Mouse (Mus musculus) MEL (cell line): ENCODE results near the gene Ccdc88c. TPM values are rescaled to one million over a fixed set of nuclear protein-coding genes. Genes with fewer than 3 reads are reported as not detected.

Experiments used
- DNase-seq: peaks from one replicate; pipeline ENCODE4 v3.0.0; 2011; ENCODE audit warnings: low read depth, low spot score
- H3K27ac ChIP-seq: 2 replicates; pipeline ENCODE4 v1.5.1; 2012; ENCODE audit warnings: low read depth, mild to moderate bottlenecking, control low read depth, low read length, moderate library complexity; ENCODE audit not compliant: control insufficient read depth
- H3K27me3 ChIP-seq, 2 experiments: fragments of 150-350 bp in 1 of 2; sonication (generic) in 1 of 2; 2 replicates each; pipeline ENCODE4 v1.6.1; 2012; ENCODE audit warnings: low read length in 2 of 2, mild to moderate bottlenecking in 2 of 2, improper control_type of control experiment in 1 of 2, moderate library complexity in 1 of 2; ENCODE audit not compliant: insufficient read depth in 2 of 2, control insufficient read depth in 1 of 2
- H3K36me3 ChIP-seq, 2 experiments: 2 replicates each; pipeline ENCODE4 v1.6.1; 2012 to 2014; ENCODE audit warnings: low read length in 2 of 2, improper control_type of control experiment in 1 of 2, inconsistent platforms in 1 of 2, mild to moderate bottlenecking in 1 of 2; ENCODE audit not compliant: insufficient read depth in 2 of 2, control insufficient read depth in 1 of 2
- H3K4me1 ChIP-seq, 2 experiments: fragments of 150-350 bp in 1 of 2; sonication (generic) in 1 of 2; 2 replicates each; pipeline ENCODE4 v1.6.1; 2012; ENCODE audit warnings: low read length in 2 of 2, improper control_type of control experiment in 1 of 2, mild to moderate bottlenecking in 1 of 2; ENCODE audit not compliant: insufficient read depth in 2 of 2, control insufficient read depth in 1 of 2
- H3K4me3 ChIP-seq, 2 experiments: fragments of 150-350 bp in 1 of 2; sonication (generic) in 1 of 2; 2 replicates each; pipeline ENCODE4 v1.5.1; 2012; ENCODE audit warnings: low read depth in 2 of 2, low read length in 2 of 2, mild to moderate bottlenecking in 2 of 2, moderate library complexity in 2 of 2, control low read depth in 1 of 2, improper control_type of control experiment in 1 of 2; ENCODE audit not compliant: control insufficient read depth in 1 of 2, insufficient read depth in 1 of 2
- H3K79me2 ChIP-seq: 2 replicates; pipeline ENCODE4 v1.6.1; 2012; ENCODE audit warnings: mild to moderate bottlenecking, low read length, moderate library complexity; ENCODE audit not compliant: control insufficient read depth, poor library complexity, insufficient read depth
- H3K9ac ChIP-seq: 2 replicates; pipeline ENCODE4 v1.6.1; 2012; ENCODE audit warnings: low read depth, mild to moderate bottlenecking, control low read depth, low read length, moderate library complexity; ENCODE audit not compliant: control insufficient read depth, poor library complexity, severe bottlenecking
- H3K9me3 ChIP-seq: fragments of 150-350 bp; sonication (generic); replicated peaks from 2 replicates; pipeline ENCODE4 v1.6.1; 2012; ENCODE audit warnings: mild to moderate bottlenecking, low read length, improper control_type of control experiment, moderate library complexity; ENCODE audit not compliant: insufficient read depth
- BHLHE40 ChIP-seq: IDR thresholded peaks from 2 replicates; pipeline ENCODE4 v1.6.1; 2012; ENCODE audit warnings: low read depth, mild to moderate bottlenecking, inconsistent platforms, low read length, improper control_type of control experiment, borderline replicate concordance
- CHD2 ChIP-seq: IDR thresholded peaks from 2 replicates; pipeline ENCODE4 v1.6.1; 2011; ENCODE audit warnings: low read length, improper control_type of control experiment
- CTCF ChIP-seq, 3 experiments: IDR thresholded peaks in 2 of 3; conservative IDR thresholded peaks in 1 of 3; 2 replicates each; pipeline ENCODE4 v1.5.1; 2011 to 2012; ENCODE audit warnings: low read length in 3 of 3, low read depth in 2 of 3, mild to moderate bottlenecking in 2 of 3, improper control_type of control experiment in 1 of 3, inconsistent platforms in 1 of 3, mixed read lengths in 1 of 3, moderate library complexity in 1 of 3; ENCODE audit not compliant: control insufficient read depth in 1 of 3, insufficient read depth in 1 of 3, poor library complexity in 1 of 3, severe bottlenecking in 1 of 3
- E2F4 ChIP-seq: IDR thresholded peaks from 2 replicates; pipeline ENCODE4 v1.6.1; 2011; ENCODE audit warnings: low read depth, low read length, improper control_type of control experiment, borderline replicate concordance
- ELF1 ChIP-seq: IDR thresholded peaks from 2 replicates; pipeline ENCODE4 v1.6.1; 2014; ENCODE audit warnings: low read depth, mild to moderate bottlenecking, inconsistent platforms, low read length, improper control_type of control experiment, moderate library complexity
- GABPA ChIP-seq: IDR thresholded peaks from 2 replicates; pipeline ENCODE4 v1.6.1; 2012; ENCODE audit warnings: low read depth, mild to moderate bottlenecking, inconsistent platforms, low read length, improper control_type of control experiment, moderate library complexity
- GATA1 ChIP-seq: IDR thresholded peaks from 2 replicates; pipeline ENCODE4 v1.6.1; 2011; ENCODE audit warnings: low read depth, low read length, improper control_type of control experiment
- JUND ChIP-seq: IDR thresholded peaks from 2 replicates; pipeline ENCODE4 v1.6.1; 2011; ENCODE audit warnings: low read depth, mild to moderate bottlenecking, improper control_type of control experiment, low read length
- KAT2A ChIP-seq: conservative IDR thresholded peaks from 2 replicates; pipeline ENCODE4 v1.6.1; 2012; ENCODE audit warnings: low read depth, low read length, improper control_type of control experiment, inconsistent platforms
- MAFK ChIP-seq: IDR thresholded peaks from 2 replicates; pipeline ENCODE4 v1.6.1; 2011; ENCODE audit warnings: low read depth, mild to moderate bottlenecking, low read length, improper control_type of control experiment, borderline replicate concordance
- MAX ChIP-seq: IDR thresholded peaks from 2 replicates; pipeline ENCODE4 v1.6.1; 2011; ENCODE audit warnings: low read length, improper control_type of control experiment
- MEF2A ChIP-seq: IDR thresholded peaks from 2 replicates; pipeline ENCODE4 v1.6.1; 2014; ENCODE audit warnings: low read depth, mild to moderate bottlenecking, inconsistent platforms, low read length, improper control_type of control experiment; ENCODE audit not compliant: poor library complexity, insufficient replicate concordance, severe bottlenecking; ENCODE audit errors: extremely low read depth
- MXI1 ChIP-seq: IDR thresholded peaks from 2 replicates; pipeline ENCODE4 v1.6.1; 2011; ENCODE audit warnings: mild to moderate bottlenecking, low read depth, low read length, improper control_type of control experiment
- MYB ChIP-seq: IDR thresholded peaks from 2 replicates; pipeline ENCODE4 v1.6.1; 2011; ENCODE audit warnings: mild to moderate bottlenecking, low read depth, low read length, improper control_type of control experiment
- NELFE ChIP-seq: IDR thresholded peaks from 2 replicates; pipeline ENCODE4 v1.6.1; 2011; ENCODE audit warnings: low read depth, low read length, improper control_type of control experiment
- POLR2AphosphoS2 ChIP-seq: IDR thresholded peaks from 2 replicates; pipeline ENCODE4 v1.6.1; 2011; ENCODE audit warnings: low read length, improper control_type of control experiment
- RAD21 ChIP-seq: IDR thresholded peaks from 2 replicates; pipeline ENCODE4 v1.6.1; 2011; ENCODE audit warnings: mild to moderate bottlenecking, low read depth, low read length, improper control_type of control experiment
- SMC3 ChIP-seq: IDR thresholded peaks from 2 replicates; pipeline ENCODE4 v1.6.1; 2011; ENCODE audit warnings: low read depth, low read length, improper control_type of control experiment
- TBP ChIP-seq: IDR thresholded peaks from 2 replicates; pipeline ENCODE4 v1.8.0; 2011; ENCODE audit warnings: low read depth, low read length, improper control_type of control experiment
- TCF12 ChIP-seq: IDR thresholded peaks from 2 replicates; pipeline ENCODE4 v1.6.1; 2014; ENCODE audit warnings: low read depth, mild to moderate bottlenecking, inconsistent platforms, low read length, improper control_type of control experiment, moderate library complexity
- UBTF ChIP-seq: IDR thresholded peaks from 2 replicates; pipeline ENCODE4 v1.6.1; 2012; ENCODE audit warnings: low read depth, mild to moderate bottlenecking, inconsistent platforms, low read length, improper control_type of control experiment, moderate library complexity, borderline replicate concordance; ENCODE audit not compliant: insufficient read depth
- USF1 ChIP-seq: IDR thresholded peaks from 2 replicates; pipeline ENCODE4 v1.6.1; 2014; ENCODE audit warnings: low read depth, mild to moderate bottlenecking, inconsistent platforms, low read length, improper control_type of control experiment, moderate library complexity
- ZKSCAN1 ChIP-seq: IDR thresholded peaks from 2 replicates; pipeline ENCODE4 v1.6.1; 2012; ENCODE audit warnings: low read depth, mild to moderate bottlenecking, inconsistent platforms, low read length, improper control_type of control experiment, moderate library complexity
- ZMIZ1 ChIP-seq: IDR thresholded peaks from 2 replicates; pipeline ENCODE4 v1.6.1; 2012; ENCODE audit warnings: low read depth, mild to moderate bottlenecking, inconsistent platforms, low read length, improper control_type of control experiment, moderate library complexity
- ZNF384 ChIP-seq: IDR thresholded peaks from 2 replicates; pipeline ENCODE4 v1.6.1; 2012; ENCODE audit warnings: low read depth, mild to moderate bottlenecking, inconsistent platforms, low read length, improper control_type of control experiment
- polyA plus RNA-seq, 2 experiments: library from polyadenylated mRNA; stranded (reverse) in 1 of 2; unstranded in 1 of 2; fragments of >175 nt in 1 of 2; fragments of >200 nt in 1 of 2; gene quantifications; 2 replicates each; pipeline versions ENCODE4 v1.2.1 to v1.2.4; 2012; ENCODE audit warnings: low replicate concordance in 2 of 2, low read depth in 1 of 2; ENCODE audit not compliant: insufficient read length in 2 of 2, insufficient read depth in 1 of 2, missing spikeins in 1 of 2
- total RNA-seq: library from RNA; depleted of rRNA; stranded (reverse); fragments of 300-350 nt; gene quantifications from 2 replicates; pipeline ENCODE4 v1.2.3, GENCODE M21; 2012

Gene Ccdc88c
- total and polyA plus RNA-seq, 3 experiments: 8.7 to 15.3 TPM; not detected in 1

DNA sequence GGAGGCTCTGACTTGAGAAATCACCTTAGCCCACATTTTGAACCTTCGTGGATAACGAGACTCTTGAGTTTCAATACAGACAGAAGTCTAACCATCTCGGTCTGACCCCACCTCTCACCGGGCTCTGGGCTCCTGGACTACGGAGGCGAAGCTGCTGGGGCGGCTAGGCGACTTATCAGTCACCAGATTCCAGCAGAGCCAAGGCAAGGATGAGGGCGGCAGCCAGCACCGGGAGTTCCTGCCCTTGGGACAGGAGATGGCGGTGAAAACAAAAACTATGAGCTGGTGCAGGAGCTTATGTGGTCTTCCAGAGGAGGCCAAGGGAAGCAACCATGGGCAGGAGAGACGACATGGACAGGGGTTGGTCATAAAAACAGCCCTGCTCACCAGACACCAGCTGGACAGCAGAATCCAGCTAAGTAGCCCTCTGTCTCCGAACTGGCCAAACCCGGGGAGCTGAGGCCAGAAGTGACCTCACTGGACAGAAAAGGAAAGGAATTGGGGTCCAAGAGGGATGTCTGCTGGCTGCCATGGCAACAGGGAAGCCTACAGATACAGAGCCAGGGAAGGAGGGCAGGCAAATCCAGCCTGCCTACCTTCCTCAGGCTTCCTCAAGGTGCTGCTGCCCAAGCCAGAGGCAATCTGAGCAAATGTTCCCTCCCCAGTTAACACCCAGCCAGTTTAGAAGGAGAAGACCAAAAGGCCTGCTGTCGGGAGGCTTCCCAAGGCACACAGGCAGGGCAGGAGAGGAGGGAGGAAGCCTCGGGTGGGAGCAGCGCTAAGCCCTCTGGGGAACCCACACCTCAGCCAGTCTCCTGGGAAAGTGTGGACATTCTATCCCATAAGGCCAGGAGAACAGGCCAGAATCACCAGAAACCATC is 16.4 kb downstream of the Ccdc88c start:
- Histone ChIP-seq H3K36me3 (peaks cover 0 to 37% of the 10 kb centered on the region in 2 experiments; a peak in 2 of 4 replicates), H3K9ac (no peak overlapping the region), H3K9me3 (no peaks in the 10 kb centered on the region), H3K27ac (no peak overlapping the region), H3K27me3 (no peaks in the 10 kb centered on the region), H3K4me3 (no peak overlapping the region), H3K79me2 (peaks cover 18% of the 10 kb centered on the region), H3K4me1 (peaks cover 13 to 56% of the 10 kb centered on the region in 2 experiments)
- no peak for TF ChIP-seq TCF12
- no peak for TF ChIP-seq KAT2A
- no peak for TF ChIP-seq POLR2AphosphoS2
- TF ChIP-seq MAX: no peak
- TF ChIP-seq ZMIZ1: no peak
- no peak for TF ChIP-seq BHLHE40
- no peak for TF ChIP-seq E2F4
- TF ChIP-seq SMC3: no peak
- TF ChIP-seq MAFK: no peak
- TF ChIP-seq ZKSCAN1: no peak
- no peak for TF ChIP-seq USF1
- no peak for TF ChIP-seq MYB
- TF ChIP-seq UBTF: no peak
- no peak for TF ChIP-seq JUND
- TF ChIP-seq MEF2A: no peak
- TF ChIP-seq MXI1: no peak
- no peak for TF ChIP-seq NELFE
- no peak for TF ChIP-seq TBP
- no peak for TF ChIP-seq CHD2
- no peak for DNase-seq

DNA sequence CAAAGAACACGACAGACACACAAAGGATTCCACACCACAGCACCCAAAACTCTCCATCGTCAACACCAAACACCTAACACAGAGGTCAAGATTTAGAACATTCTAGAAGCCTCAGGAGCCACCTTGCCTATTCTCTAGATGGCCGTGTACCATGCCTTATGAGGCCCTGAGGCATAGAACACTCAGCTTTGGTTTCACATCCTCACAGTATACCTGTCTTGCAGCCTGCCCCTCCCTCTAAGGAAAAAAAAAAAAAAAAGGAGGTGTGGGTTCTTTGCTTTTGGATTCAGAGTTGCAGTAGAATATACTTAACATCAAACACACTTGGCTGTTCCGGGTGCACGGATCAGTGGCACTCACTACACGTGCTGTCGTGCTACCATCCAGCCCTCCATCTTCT is 17.8 kb downstream of the Ccdc88c start:
- peaks cover 15 to 50% of the 10 kb centered on the region in 2 experiments for H3K4me1 ChIP-seq
- H3K4me3 ChIP-seq: no peak overlapping the region
- no peak for DNase-seq
- peaks cover 0 to 32% of the 10 kb centered on the region in 2 experiments; a peak in 2 of 4 replicates for H3K36me3 ChIP-seq
- no peak overlapping the region for H3K9ac ChIP-seq
- no peak overlapping the region for H3K27ac ChIP-seq
- H3K9me3 ChIP-seq: no peaks in the 10 kb centered on the region
- H3K79me2 ChIP-seq: peaks cover 18% of the 10 kb centered on the region
- TF ChIP-seq RAD21 (no peak), CTCF (IDR thresholded peaks at IDR 0.05 in 2 of 3, conservative IDR thresholded peaks at IDR 0.05 in 1 of 3; ENCODE audit: control insufficient read depth in 1 of 3, insufficient read depth in 1 of 3, low read depth in 2 of 3, low read length in 3 of 3, poor library complexity in 1 of 3, severe bottlenecking in 1 of 3) (no peak), E2F4 (no peak), GATA1 (no peak), ELF1 (no peak), BHLHE40 (no peak), ZNF384 (no peak), GABPA (no peak), CHD2 (no peak), MAX (no peak), UBTF (no peak)
- no peaks in the 10 kb centered on the region for H3K27me3 ChIP-seq
